Mouse (Mus musculus) E14TG2a.4 (cell line): ENCODE results near the gene Plekho2.

Experiments used
- CTCF ChIP-seq: conservative IDR thresholded peaks from 2 replicates; pipeline ENCODE4 v1.5.1; 2014; ENCODE audit warnings: low read length
- NANOG ChIP-seq: IDR thresholded peaks from 2 replicates; pipeline ENCODE4 v1.6.1; 2014; ENCODE audit warnings: borderline replicate concordance, low read length, mixed read lengths
- POU5F1 ChIP-seq: IDR thresholded peaks from 2 replicates; pipeline ENCODE4 v1.6.1; 2014; ENCODE audit warnings: low read length, borderline replicate concordance

DNA sequence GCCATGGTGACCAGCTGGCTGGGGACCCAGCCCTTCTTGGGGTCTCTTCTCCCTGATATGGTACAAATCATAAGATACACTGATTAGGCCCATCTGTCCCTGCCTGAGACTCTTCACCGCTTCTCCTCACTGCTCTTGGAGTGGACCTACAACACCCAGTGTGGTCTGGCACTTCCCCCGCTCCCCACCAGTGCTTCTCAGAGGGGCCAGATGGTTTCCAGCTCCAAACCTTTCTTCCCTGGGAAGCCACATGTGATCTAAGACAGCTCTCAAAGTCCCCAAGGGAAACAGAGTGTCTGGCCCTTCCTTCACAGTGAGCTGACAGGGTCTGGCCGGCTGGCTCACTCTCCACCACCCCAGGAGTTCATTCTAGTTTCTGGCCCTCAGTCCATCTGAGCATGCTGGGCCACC lies 65.0 kb downstream of the Plekho2 start:
- no peak for TF ChIP-seq CTCF
- TF ChIP-seq POU5F1: no peak
- no peak for TF ChIP-seq NANOG
